Mouse (Mus musculus) myocyte (in vitro differentiated cells): Measurements from ENCODE around the gene Zfp763. TPM values are rescaled to one million over a fixed set of nuclear protein-coding genes. Genes with fewer than 3 reads are reported as not detected.

Experiments
- H3K27me3 ChIP-seq: one replicate; pipeline ENCODE4 v1.6.1; 2011; ENCODE audit not compliant: control insufficient read depth, insufficient read depth, insufficient read length
- H3K36me3 ChIP-seq: one replicate; pipeline ENCODE4 v1.6.1; 2011; ENCODE audit not compliant: control insufficient read depth, insufficient read depth
- H3K4me2 ChIP-seq: one replicate; pipeline ENCODE4 v1.6.1; 2011; ENCODE audit warnings: low read depth, control low read depth
- H3K4me3 ChIP-seq: one replicate; pipeline ENCODE4 v1.5.1; 2011; ENCODE audit warnings: mild to moderate bottlenecking, control low read depth, moderate library complexity
- H3K79me2 ChIP-seq: one replicate; pipeline ENCODE4 v1.6.1; 2011; ENCODE audit not compliant: control insufficient read depth, insufficient read depth
- H3ac ChIP-seq: one replicate; pipeline ENCODE4 v1.6.1; 2011; ENCODE audit not compliant: control insufficient read depth, insufficient read length
- CEBPB ChIP-seq: IDR thresholded peaks from 2 replicates; pipeline ENCODE4 v1.6.1; 2011; ENCODE audit warnings: mild to moderate bottlenecking, moderate library complexity; ENCODE audit not compliant: poor library complexity, insufficient read depth, severe bottlenecking
- MYOD1 ChIP-seq, 3 experiments: IDR thresholded peaks; one replicate each; pipeline ENCODE4 v1.6.1; 2011; ENCODE audit warnings: control low read depth in 2 of 3, low read depth in 2 of 3, mild to moderate bottlenecking in 2 of 3, moderate library complexity in 1 of 3; ENCODE audit not compliant: insufficient read length in 2 of 3, control insufficient read depth in 1 of 3
- polyA plus RNA-seq: library from polyadenylated mRNA; unstranded; fragments of >200 nt; fragmentation: generic; extraction: Trizol; gene quantifications from one replicate; pipeline ENCODE4 v1.2.1, GENCODE M21; 2012; ENCODE audit warnings: missing spikeins

The Zfp763 gene
- polyA plus RNA-seq, 1 experiment = 0.83 TPM

DNA sequence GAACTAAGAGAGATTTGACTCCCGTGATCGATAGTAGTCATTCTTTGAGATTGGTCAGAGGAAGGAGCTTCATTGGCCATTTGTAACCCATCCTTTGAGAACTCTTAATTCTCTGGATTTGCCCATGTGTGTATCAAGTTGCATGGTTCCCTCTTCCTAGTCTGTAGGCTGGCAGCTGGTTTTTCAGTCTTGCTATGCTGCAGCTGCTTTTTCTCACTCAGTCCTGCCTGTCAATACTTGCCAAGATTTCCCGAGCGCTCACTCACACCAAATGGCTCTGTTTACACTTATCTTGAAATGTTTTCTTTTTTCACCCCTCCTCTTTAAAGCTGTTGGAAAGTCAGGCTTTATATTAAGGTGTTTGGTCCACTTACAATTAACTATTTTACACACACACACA lies 51.8 kb downstream of the Zfp763 start:
- no peak overlapping the region for H3K4me2 ChIP-seq
- H3K79me2 ChIP-seq = no peaks in the 10 kb centered on the region
- TF ChIP-seq CEBPB (no peak), MYOD1 (IDR thresholded peaks at IDR 0.05; ENCODE audit: control insufficient read depth in 1 of 3, insufficient read length in 2 of 3, low read depth in 2 of 3) (no peak)
- peaks cover 37% of the 10 kb centered on the region for H3K36me3 ChIP-seq
- no peaks in the 10 kb centered on the region for H3K27me3 ChIP-seq
- H3ac ChIP-seq = no peak overlapping the region
- no peak overlapping the region for H3K4me3 ChIP-seq

Other genes starting within 250 kb of the Zfp763 start
- gene Zfp871, start 245.1 kb downstream of the Zfp763 start, polyA plus RNA-seq = 1.7 TPM
- gene Zfp811, start 223.5 kb downstream of the Zfp763 start, polyA plus RNA-seq = 0.02 TPM
- gene Zfp799, start 203.1 kb downstream of the Zfp763 start, polyA plus RNA-seq = 1.4 TPM
- gene Zfp870, start 141.8 kb downstream of the Zfp763 start, polyA plus RNA-seq = 0.91 TPM
- gene Cyp4f14, start 116.1 kb downstream of the Zfp763 start, polyA plus RNA-seq = 0.02 TPM
- 6.1 TPM for gene Cyp4f13, start 86.0 kb downstream of the Zfp763 start, polyA plus RNA-seq
- gene Zfp472, start 67.6 kb downstream of the Zfp763 start, polyA plus RNA-seq = 1.3 TPM
- 2.3 TPM for gene Zfp952, start 40.3 kb downstream of the Zfp763 start, polyA plus RNA-seq
- not detected for gene 4921501E09Rik, start 34.7 kb upstream of the Zfp763 start, polyA plus RNA-seq
- gene Zfp563, start 55.9 kb upstream of the Zfp763 start, polyA plus RNA-seq = 1.4 TPM
- 0.11 TPM for gene Morc2b, start 106.3 kb upstream of the Zfp763 start, polyA plus RNA-seq
- not detected for gene Olfr55, start 135.0 kb upstream of the Zfp763 start, polyA plus RNA-seq
- not detected for gene Olfr239, start 157.9 kb upstream of the Zfp763 start, polyA plus RNA-seq
- gene Olfr1564, start 188.3 kb upstream of the Zfp763 start, polyA plus RNA-seq = 0.11 TPM
- gene Zfp955a, start 221.7 kb upstream of the Zfp763 start, polyA plus RNA-seq = 3.1 TPM
- gene Olfr63, start 231.3 kb upstream of the Zfp763 start, polyA plus RNA-seq = not detected